Mouse (Mus musculus) liver, adult 2 months (tissue): ENCODE results near the gene Tcf7. TPM values are rescaled to one million over a fixed set of nuclear protein-coding genes. Genes with fewer than 3 reads are reported as not detected.

Experiments used
- DNase-seq: peaks from one replicate; pipeline ENCODE4 v3.0.0-alpha.2; 2011; ENCODE audit warnings: low read depth, low spot score; ENCODE audit errors: extremely low read depth
- H3K27ac ChIP-seq: fragments of 200-500 bp; replicated peaks from 2 replicates; pipeline ENCODE4 v1.5.1; 2012; ENCODE audit warnings: low read depth, mild to moderate bottlenecking, control low read depth, inconsistent platforms, low read length; ENCODE audit not compliant: insufficient read depth
- H3K27me3 ChIP-seq: fragments of 200-500 bp; 2 replicates; pipeline ENCODE4 v1.6.1; 2012; ENCODE audit warnings: mild to moderate bottlenecking, moderate library complexity, low read length, inconsistent platforms; ENCODE audit not compliant: control insufficient read depth, insufficient read depth
- H3K36me3 ChIP-seq: fragments of 200-500 bp; 2 replicates; pipeline ENCODE4 v1.6.1; 2012; ENCODE audit warnings: low read length, inconsistent platforms; ENCODE audit not compliant: control insufficient read depth, insufficient read depth
- H3K4me1 ChIP-seq: fragments of 200-500 bp; 2 replicates; pipeline ENCODE4 v1.6.1; 2011; ENCODE audit warnings: low read length; ENCODE audit not compliant: control insufficient read depth, insufficient read depth
- H3K4me3 ChIP-seq: fragments of 200-500 bp; 2 replicates; pipeline ENCODE4 v1.5.1; 2011; ENCODE audit warnings: low read depth, mild to moderate bottlenecking, control low read depth, low read length, moderate library complexity; ENCODE audit not compliant: insufficient read depth
- H3K79me2 ChIP-seq: fragments of 200-500 bp; 2 replicates; pipeline ENCODE4 v1.6.1; 2012; ENCODE audit warnings: inconsistent platforms, mild to moderate bottlenecking, low read length, moderate library complexity; ENCODE audit not compliant: control insufficient read depth, insufficient read depth
- H3K9ac ChIP-seq: fragments of 200-500 bp; 2 replicates; pipeline ENCODE4 v1.6.1; 2012; ENCODE audit warnings: low read depth, mild to moderate bottlenecking, control low read depth, inconsistent platforms, low read length
- CTCF ChIP-seq: fragments of 200-500 bp; IDR thresholded peaks from 2 replicates; pipeline ENCODE4 v1.5.1; 2011; ENCODE audit warnings: low read depth, low read length, control low read depth
- POLR2A ChIP-seq: fragments of 200-500 bp; IDR thresholded peaks from 2 replicates; pipeline ENCODE4 v1.6.1; 2011; ENCODE audit warnings: low read length, control low read depth; ENCODE audit not compliant: insufficient read depth; ENCODE audit errors: extremely low read depth
- WGBS: fragments of 180-500 bp; shearing (Covaris S2); methylation state at CpG from one replicate; pipeline ENCODE4 v1.1.7; 2018; 5-methylcytosine and 5-hydroxymethylcytosine counted together
- polyA plus RNA-seq: library from polyadenylated mRNA; depleted of rRNA; stranded (reverse); fragments of >200 nt; gene quantifications from 2 replicates; pipeline ENCODE4 v1.2.3, GENCODE M21; 2012
- total RNA-seq: library from RNA; depleted of rRNA; stranded (reverse); fragments of >200 nt; gene quantifications from 2 replicates; pipeline ENCODE4 v1.2.3, GENCODE M21; 2014

Gene Tcf7
- total and polyA plus RNA-seq, 2 experiments: 1.1 to 7.5 TPM

- 92% methylated on average over 6 of the region's 6 CpGs for WGBS
- Histone ChIP-seq H3K4me1 (peaks cover under 1% of the 10 kb centered on the region; the same call in 1 of the 2 replicates), H3K79me2 (no peaks in the 10 kb centered on the region), H3K9ac (no peak overlapping the region), H3K27ac (no peak overlapping the region), H3K27me3 (no peaks in the 10 kb centered on the region), H3K36me3 (no peaks in the 10 kb centered on the region), H3K4me3 (no peak overlapping the region)
- TF ChIP-seq POLR2A: no peak
- TF ChIP-seq CTCF: no peak
- DNase-seq: no peak
These were observed 5.2 kb downstream of the Tcf7 start for GRCm38 (mm10) chr11:52277433-52278150.

- no peak overlapping the region for H3K27ac ChIP-seq
- H3K4me3 ChIP-seq: no peak overlapping the region
- no peaks in the 10 kb centered on the region for H3K79me2 ChIP-seq
- DNase-seq: no peak
- H3K9ac ChIP-seq: no peak overlapping the region
- TF ChIP-seq POLR2A (no peak), CTCF (no peak)
- H3K27me3 ChIP-seq: no peaks in the 10 kb centered on the region
- H3K4me1 ChIP-seq: no peaks in the 10 kb centered on the region
- no peaks in the 10 kb centered on the region for H3K36me3 ChIP-seq
- 90% methylated on average over 8 of the region's 8 CpGs for WGBS
These were observed 5.8 kb downstream of the Tcf7 start for GRCm38 (mm10) chr11:52276961-52277391.

GRCm38 (mm10) chr11:52275774-52276555 lies 6.8 kb downstream of the Tcf7 start:
- no peaks in the 10 kb centered on the region for H3K4me1 ChIP-seq
- H3K27me3 ChIP-seq: no peaks in the 10 kb centered on the region
- H3K9ac ChIP-seq: no peak overlapping the region
- H3K4me3 ChIP-seq: no peak overlapping the region
- H3K27ac ChIP-seq: no peak overlapping the region
- H3K79me2 ChIP-seq: no peaks in the 10 kb centered on the region
- no peaks in the 10 kb centered on the region for H3K36me3 ChIP-seq
- 92% methylated on average over 9 of the region's 9 CpGs for WGBS
- TF ChIP-seq POLR2A: no peak
- no peak for TF ChIP-seq CTCF
- DNase-seq: no peak

- H3K4me3 ChIP-seq: no peak overlapping the region
- no peak overlapping the region for H3K27ac ChIP-seq
- no peaks in the 10 kb centered on the region for H3K79me2 ChIP-seq
- H3K36me3 ChIP-seq: no peaks in the 10 kb centered on the region
- DNase-seq: no peak
- H3K27me3 ChIP-seq: no peaks in the 10 kb centered on the region
- TF ChIP-seq CTCF: no peak
- no peak for TF ChIP-seq POLR2A
- H3K9ac ChIP-seq: no peak overlapping the region
- 92% methylated on average over 8 of the region's 8 CpGs for WGBS
- H3K4me1 ChIP-seq: no peaks in the 10 kb centered on the region
These were observed 7.4 kb downstream of the Tcf7 start for GRCm38 (mm10) chr11:52275366-52275765.

- no peak overlapping the region for H3K9ac ChIP-seq
- TF ChIP-seq POLR2A (no peak), CTCF (no peak)
- H3K36me3 ChIP-seq: no peaks in the 10 kb centered on the region
- H3K27me3 ChIP-seq: no peaks in the 10 kb centered on the region
- H3K27ac ChIP-seq: no peak overlapping the region
- WGBS: 93% methylated on average over 20 of the region's 20 CpGs
- no peak for DNase-seq
- H3K4me1 ChIP-seq: no peaks in the 10 kb centered on the region
- no peaks in the 10 kb centered on the region for H3K79me2 ChIP-seq
- H3K4me3 ChIP-seq: no peak overlapping the region
These were observed 8.2 kb downstream of the Tcf7 start for GRCm38 (mm10) chr11:52274456-52275112.
